Mouse (Mus musculus): ENCODE results near the gene Ccdc113.

Ccdc113 gene

DNA sequence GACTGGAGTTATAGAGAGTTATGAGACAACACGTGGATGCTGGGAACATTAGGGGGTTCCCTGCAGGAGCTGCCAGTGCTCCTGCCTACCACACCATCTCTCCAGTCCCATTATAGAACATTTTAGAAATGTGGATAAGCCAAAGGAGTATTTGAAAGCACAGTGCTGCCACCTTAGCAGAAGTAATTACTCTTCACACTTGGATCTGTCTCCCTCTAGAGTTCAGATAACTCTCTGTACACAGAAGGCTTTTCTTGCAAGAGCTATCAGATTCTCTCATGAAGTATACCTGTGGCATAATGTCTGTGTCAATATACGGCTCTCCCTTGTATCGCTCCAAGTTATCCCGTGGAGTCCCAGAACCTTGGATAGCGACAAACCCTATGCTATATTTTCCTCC lies 5.6 kb downstream of the Ccdc113 start:
- no peak for DNase-seq (ENCODE audit: extremely low spot score, low spot score)

DNA sequence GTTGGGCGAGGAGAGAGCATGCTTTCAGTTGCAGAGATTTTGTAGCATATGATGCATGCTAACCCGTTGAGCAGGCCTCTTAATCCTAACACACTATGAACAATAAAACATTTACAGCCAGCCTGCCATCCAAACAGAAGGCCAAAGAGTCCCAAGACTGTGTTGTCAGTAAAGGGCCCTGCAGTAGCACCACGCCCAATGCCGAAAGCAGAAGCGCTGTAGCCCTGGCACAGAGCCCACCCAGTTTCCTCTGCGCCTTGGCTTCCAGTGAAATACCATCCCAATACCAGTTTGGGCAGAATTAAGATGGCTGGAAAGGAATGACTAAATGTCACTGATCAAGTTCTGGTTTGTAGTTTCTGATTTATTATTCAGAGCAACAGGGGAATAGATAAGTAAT lies 8.3 kb downstream of the Ccdc113 start:
- DNase-seq (ENCODE audit: extremely low spot score, low spot score): no peak

DNA sequence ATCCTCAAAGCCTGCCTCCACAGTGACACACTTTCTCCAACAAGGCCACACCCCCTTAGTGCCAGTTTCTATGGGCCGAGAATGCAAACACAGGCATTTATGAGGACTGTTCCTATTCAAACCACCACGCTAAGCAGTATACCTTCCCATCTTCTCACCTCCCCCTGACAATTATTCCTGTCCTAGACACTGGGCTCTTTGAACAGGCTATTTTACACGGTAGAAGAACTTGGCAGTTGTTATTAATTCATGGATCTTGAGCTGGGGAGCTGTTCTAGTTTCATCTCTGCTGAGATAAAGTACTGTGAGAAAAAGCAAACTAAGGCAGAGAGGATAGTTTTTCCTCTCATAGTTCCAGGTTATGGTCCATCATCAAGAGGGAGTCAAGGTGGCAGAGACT lies 9.2 kb downstream of the Ccdc113 start:
- DNase-seq (ENCODE audit: extremely low spot score, low spot score): no peak

DNA sequence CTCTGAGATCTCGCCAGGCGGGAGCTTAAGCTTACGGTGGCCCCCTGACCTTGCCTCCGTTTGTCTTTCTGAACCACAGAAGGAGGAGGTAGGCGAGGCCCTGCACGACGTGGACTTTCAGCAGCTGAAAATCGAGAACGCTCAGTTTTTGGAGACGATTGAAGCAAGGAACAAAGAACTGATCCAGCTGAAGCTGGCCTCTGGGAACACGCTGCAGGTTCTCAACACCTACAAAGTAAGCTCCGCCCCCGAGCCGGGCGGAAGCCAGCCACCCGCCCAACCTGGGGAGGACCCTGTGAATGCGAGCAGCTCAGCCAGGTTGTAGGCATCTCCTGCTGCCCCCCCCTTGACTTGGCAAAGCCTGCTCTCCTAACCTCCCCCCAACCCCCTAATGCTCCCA lies 11.9 kb downstream of the Ccdc113 start:
- DNase-seq (ENCODE audit: extremely low spot score, low spot score): no peak

DNA sequence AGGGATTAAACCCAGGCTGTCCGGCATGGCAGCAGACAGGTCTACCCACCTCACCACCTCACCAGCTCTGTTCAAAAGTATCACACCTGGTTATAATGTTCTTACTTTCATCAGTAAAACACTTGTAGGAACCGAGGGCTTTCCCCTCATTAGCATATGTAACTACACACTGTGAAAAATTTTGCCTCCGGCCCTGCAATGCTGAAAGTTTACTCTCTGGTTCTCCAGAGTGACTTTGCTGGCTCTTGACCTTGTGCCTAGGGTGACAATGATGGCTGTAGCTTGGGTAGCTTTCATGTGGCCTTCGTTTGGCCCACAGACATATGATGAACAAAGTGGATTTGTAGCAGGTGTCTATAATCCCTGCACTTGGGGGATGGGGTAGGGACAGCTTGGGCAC lies 13.1 kb downstream of the Ccdc113 start:
- no peak for DNase-seq (ENCODE audit: extremely low spot score, low spot score)

DNA sequence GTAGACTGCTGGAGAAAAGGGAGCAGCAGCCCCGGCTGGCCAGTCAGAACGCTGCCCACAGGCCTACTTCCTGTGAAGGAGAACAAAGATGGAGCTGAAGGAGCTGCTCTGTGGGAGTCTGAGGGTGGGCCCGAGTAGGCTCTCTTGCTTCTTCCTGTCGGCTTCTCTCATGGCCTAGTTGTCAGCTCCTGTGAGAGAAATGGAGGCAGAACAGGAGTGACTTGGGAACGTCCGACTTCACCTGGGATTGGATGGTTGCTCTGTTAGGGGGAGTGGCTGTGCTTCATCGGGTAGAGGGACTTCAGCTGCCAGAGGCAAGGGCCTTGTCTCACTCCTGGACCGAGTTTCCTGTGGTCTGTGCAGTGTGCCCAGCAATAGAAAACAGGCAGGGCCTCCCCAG lies 14.0 kb downstream of the Ccdc113 start:
- DNase-seq (ENCODE audit: extremely low spot score, low spot score): no peak

DNA sequence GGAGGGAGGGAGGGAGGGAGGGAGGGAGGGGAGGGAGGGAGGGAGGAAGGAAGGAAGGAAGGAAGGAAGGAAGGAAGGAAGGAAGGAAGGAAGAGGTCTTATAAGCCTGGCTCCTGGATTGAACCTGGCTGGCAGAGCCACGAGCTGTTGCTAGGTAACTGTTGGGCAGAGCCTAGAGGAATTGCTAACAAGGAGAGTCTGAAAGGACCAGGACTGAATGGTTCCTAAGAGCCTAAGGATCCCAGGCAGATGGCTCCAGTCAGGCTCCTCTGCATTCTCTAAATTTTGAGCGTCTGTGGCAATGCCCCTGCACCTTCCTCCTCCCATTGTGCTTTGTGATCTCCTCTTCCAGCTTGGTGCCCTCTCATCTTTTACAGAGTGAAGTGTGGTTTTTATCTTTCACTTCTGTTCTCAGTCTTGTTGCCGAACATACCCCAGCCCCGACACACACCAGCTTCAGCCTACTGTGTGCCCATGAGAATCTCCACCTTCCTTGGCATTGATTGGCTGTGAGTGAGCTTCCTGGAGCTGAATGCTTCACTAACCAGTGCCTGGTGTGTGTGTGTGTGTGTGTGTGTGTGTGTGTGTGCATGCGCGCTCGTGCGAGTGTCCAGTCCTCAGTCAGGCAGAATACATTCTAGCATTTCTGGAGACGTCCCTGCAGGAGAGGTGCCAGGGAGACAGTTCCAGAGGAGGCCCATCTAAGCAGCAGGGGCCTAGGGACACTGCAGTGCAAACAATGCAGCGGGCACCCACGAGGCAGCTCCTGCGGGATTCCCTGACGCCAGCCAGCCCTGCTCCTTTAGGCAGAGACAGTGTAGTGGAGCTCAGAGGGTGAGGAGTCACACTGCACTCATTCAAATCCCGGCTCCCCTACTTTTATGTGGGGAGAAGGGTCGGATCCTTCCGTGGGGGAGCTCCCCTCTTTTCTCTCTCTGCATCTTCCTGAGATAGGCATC lies 16.3 kb downstream of the Ccdc113 start:
- no peak for DNase-seq (ENCODE audit: extremely low spot score, low spot score)

DNA sequence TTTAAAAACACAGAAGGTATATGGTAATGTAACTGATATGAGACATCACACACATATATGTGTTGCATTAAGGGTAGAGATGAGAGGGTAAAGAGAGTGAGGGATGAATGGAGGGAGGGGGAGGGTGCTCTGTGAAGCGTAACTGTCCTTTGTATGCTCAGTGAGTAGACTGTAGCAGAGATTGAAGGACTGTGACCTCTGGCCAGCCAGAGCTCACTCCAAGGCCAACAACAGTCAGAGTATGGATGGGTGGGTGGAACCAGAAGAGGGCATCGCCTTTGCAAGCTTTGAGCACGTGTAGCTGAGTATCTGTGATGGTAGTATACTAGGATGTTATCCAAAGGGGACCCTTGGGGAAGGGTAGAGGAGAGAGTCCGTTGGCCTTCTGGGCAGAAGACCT lies 17.7 kb downstream of the Ccdc113 start:
- no peak for DNase-seq (ENCODE audit: extremely low spot score, low spot score)

DNA sequence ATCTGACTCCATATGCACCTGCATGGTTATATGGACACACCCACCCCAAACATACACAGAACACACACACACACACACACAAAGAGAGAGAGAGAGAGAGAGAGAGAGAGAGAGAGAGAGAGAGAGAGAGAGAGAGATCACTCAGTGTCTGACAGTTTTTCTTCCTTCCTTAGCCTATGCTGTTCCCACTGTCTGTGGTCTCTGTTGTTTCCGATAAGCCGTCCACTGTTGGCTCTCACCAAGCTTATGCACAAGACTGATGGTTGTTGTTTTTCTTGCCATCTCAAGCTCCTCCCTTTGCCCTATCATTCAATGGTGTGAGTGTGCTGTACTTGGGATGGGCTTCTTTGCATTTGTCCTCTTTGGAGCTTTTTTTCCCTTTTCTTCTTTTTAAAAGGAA lies 22.1 kb downstream of the Ccdc113 start:
- DNase-seq (ENCODE audit: extremely low spot score, low spot score): no peak

DNA sequence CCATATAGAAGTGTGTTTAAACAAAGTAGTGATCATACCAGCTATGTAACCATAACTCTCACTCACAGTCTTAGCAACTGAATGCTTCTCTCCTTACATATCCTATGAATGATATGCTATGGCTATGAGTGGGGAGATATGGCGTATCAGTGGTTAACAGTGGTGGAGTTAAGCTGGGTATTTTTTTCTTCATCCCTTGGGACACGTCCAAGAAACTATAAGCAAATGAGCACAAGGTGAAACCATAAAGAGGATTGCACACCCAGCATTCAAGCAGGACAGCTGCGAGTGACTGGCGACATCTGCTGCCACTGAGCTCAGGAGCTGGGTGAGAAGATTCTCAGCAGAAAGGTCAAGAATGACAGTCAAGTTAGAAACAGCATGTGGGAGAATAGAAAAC lies 32.3 kb downstream of the Ccdc113 start:
- no peak for DNase-seq (ENCODE audit: extremely low spot score, low spot score)

DNA sequence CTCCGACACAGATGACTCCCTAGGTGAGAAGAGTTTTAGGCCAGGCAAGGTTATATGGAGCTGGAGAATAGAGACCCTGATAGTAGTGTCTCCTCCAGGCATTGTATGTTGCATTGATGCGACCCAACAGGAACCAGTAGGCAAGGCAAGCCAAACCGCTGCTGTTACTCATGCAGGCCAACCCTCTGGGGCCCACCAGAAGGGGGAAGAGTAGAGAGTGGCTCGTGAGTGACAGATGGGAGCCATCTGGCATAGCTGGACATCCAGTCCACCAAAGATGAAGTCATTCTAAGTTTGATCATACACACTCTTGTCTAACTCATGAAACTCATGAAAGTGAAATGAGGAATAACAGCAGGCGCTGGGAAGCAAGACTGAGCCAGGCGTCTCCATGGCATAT lies 32.9 kb downstream of the Ccdc113 start:
- DNase-seq (ENCODE audit: extremely low spot score, low spot score): no peak

DNA sequence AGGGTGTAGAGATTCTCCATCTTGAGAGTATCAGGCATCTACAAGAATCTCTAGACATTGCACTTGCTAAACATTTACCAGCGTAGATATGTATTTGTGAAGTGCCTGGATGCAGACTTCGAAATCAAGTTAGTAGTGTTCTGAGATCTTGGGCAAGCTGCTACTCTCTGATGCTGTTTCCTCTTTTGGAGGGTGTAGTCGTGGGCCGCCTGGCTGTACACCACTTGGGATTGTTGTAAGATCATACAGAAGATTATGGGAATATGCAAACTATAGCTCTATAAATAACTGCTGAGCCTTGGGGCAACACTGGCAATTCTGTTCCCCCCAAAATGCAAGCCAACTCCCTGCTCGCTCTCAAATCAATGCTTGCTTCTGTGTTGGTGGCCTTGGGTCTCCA lies 39.3 kb downstream of the Ccdc113 start:
- no peak for DNase-seq (ENCODE audit: extremely low spot score, low spot score)

DNA sequence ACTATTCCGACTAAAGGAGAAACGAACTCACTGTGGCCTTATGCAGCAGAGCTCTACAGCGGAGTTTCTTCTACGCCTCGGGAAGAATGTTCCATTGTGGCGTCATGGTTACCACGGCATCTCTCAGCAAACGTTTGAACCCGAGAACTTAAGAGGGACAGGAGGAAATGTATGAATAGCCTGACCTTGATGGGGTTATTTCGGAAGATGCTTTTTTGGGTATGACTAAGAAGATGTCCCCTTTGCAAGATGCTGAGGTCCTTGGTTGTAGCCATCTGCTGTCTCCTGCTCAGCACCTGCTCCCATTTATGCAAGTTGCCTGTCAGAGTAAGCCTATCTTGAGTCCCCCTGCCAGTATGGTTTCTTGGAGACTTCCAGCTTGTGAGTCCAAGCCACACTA lies 42.4 kb downstream of the Ccdc113 start, which contains the start of gene Prss54:
Gene Prss54, minus strand, starts transcription at position 101 of the 400 bp plus-strand sequence.
- DNase-seq (ENCODE audit: extremely low spot score, low spot score): no peak

DNA sequence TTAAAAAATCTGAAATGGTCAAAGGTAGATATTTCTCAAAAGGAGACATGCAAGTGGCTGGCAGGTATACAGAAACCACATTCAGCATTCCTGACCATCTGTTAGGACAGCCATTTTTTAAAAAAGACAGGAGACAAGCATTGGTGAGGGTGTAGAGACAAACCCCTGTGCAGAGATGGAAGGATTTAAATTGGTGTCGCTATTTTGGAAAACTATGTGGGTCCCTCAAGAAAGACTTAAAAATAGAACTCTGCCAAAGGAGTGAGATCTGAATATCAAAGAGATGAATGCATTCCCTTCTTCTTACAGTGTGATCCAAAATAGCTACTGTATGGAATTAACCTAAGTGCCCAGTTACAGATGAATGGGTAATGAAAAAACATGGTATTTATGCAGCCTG lies 53.5 kb downstream of the Ccdc113 start:
- no peak for DNase-seq (ENCODE audit: extremely low spot score, low spot score)

DNA sequence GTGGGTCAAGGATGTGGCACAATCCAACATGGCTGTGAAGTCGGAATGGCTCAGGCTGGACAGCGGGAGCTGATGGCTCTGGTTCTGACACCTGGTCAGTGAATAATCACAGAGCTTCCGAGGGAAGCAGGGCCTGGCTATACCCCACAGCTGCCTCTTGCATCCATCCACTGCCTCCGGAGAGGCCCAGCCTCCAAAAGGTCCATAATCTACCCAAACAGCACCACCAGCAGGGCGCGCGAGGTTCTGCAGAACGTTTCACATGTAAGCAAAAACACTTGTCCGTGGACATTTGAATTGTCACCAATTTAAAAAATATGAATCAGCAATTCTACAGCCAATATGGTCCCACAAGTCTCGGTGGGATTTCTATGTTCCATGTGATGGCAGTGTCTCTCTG lies 55.4 kb downstream of the Ccdc113 start:
- no peak for DNase-seq (ENCODE audit: extremely low spot score, low spot score)

DNA sequence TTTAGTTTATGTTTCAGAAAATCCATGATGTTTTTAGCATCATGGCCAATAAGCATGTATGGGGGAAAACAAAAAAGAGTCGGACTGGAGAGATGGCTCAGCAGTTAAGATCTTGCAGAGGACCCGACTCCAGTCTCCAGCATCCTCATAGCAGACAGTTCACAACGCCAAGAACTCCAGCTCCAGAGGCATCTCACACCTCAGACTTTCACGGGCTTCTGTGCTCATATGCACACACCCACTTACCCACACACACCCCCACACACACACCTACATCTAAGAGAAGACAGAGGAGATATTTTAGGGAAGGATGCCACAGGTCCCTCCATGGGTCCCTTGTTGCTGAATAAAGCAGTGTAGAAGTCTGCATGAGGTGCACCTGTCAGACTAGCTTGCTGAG lies 56.7 kb downstream of the Ccdc113 start:
- DNase-seq (ENCODE audit: extremely low spot score, low spot score): no peak

DNA sequence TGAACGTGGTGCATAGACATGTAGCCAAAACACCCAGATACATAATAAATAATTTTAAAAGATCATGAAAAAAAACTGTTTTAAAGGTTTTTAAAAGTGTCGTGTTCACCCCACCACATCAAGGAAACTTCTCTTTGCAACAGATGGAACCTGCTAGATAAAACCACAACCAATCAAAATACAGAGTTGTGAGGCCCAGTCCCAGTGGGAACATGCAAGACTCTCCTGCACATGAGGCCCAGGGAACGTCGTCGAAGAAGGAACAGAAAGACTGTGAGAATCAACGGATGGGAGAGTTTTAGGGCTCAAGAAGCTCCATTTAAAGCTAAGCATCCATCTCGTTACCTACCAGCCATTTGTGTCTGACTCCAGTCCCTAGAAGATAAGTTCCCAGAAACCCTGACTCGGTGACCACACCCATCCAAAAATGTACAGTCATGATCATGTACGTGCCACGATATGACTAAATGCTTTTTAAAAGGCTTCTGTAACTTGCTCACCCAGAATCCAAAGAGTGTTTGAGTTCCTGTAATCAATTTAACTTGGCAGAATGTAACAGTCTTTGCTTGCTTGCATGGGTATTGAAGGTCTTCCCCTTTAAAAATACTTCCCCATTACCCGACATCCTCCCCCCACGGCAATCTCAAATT lies 58.4 kb downstream of the Ccdc113 start:
- DNase-seq (ENCODE audit: extremely low spot score, low spot score): no peak

DNA sequence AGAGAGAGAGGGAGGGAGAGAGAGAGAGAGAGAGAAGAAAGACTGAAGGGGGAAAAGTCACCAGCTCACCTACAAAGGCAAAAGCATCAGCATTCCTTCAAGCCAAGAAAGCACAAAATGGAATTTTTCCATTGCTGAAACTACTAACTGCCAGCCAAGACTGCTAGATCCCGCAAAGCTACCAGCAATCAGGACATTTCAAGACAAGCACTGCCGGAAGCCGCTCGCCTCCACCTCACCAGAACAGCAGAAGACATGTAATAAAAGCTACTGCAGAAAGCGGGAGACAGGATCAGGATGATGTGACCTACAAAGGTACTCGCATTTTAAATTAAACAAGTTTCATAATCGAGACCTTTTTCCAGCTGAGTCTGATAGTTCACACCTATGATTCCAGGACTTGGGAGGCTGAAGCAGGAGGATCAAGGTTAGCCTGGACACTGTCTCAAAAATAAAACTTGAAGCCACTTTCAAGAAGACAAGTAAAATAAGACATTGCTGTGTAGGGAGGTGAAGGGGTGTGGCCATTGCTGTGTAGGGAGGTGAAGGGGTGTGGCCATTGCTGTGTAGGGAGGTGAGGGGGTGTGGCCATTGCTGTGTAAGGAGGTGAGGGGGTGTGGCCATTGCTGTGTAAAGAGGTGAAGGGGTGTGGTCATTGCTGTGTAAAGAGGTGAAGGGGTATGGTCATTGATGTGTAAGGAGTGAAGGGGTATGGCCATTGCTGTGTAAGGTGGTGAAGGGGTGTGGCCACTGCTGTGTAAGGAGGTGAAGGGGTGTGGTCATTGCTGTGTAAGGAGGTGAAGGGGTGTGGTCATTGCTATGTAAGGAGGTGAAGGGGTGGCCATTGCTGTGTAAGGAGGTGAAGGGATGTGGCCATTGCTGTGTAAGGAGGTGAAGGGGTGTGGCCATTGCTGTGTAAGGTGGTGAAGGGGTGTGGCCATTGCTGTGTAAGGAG lies 59.8 kb downstream of the Ccdc113 start:
- DNase-seq (ENCODE audit: extremely low spot score, low spot score): no peak

DNA sequence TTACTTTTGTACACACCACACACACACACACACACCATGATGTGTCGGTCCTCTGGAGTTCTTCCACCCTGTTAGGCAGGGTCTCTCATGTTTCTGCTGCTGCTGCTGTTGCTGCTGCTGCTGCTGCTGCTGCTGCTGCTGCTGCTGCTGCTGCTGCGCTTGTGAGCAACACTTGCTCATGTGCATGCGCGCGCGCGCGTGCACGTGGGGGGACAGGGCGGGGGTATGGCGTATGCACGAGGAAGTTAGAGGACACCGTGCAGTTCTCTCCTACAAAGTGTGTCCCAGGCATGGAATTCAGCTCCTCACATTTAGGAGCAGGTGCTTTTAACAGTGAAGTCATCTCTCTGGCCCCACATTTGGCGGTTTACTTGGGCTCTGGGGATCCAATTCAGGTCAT lies 61.2 kb downstream of the Ccdc113 start:
- DNase-seq (ENCODE audit: extremely low spot score, low spot score): no peak

DNA sequence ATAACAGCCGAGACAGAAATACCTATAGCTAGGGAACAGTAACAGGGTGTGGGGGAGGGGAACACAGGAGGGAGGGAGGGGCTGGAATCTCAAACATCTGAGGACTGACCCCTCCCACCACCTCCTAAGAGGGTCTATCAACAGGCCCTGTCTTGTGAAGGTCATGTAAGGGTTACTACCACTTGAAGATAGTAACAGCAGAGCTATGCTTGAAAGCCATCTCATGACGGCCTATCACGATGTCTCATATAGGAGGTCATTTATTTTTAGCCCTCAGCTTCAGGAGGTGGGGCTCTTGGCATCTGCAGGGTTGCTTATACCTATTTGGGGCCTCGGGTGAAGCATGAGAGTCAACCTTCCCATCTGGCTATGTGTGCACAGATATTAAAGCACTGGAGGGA lies 63.0 kb downstream of the Ccdc113 start:
- no peak for DNase-seq (ENCODE audit: extremely low spot score, low spot score)

DNA sequence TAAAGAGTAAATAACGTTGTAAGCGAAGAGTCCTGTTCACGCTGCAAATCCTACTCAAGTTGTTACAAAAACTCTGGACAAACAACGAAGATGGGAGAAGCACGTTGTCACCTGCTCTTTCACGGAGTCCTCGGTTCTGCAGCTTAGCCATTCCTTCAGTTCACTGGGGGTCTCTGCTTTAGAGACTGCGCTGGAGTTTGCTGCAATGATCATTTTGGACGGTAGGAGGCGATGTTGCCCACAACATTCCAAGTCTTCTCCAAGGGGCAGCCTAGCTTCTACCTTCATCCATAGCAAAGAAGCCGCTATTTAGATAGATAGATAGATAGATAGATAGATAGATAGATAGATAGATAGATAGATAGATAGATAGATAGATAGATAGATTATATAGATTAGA lies 66.0 kb downstream of the Ccdc113 start:
- DNase-seq (ENCODE audit: extremely low spot score, low spot score): peak; percentile 83

DNA sequence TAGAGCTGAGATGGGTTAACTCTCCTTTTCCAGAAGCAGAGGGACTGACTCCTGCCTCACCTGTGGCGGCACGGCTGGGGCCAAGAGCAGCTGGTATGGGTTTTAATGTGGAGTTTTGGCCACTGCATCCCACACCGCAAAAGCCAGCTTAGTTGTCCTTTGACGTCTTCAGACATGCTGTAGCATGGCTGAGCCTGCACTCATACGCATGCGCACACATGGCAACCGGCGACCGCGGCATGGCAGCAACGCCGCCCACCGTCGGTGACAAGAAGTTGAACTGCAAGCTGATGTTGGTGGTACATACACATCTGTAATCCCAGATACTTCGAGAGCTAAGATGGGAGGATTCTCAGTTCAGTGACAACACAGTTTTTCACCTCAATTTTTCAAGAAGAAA lies 67.4 kb downstream of the Ccdc113 start:
- no peak for DNase-seq (ENCODE audit: extremely low spot score, low spot score)

Data from neural tube, embryonic 10.5 days (tissue).